Mouse (Mus musculus) kidney, adult 2 months (tissue): ENCODE measurements around the gene Msmo1. TPM values are rescaled to one million over a fixed set of nuclear protein-coding genes. Genes with fewer than 3 reads are reported as not detected.

Experiments
- DNase-seq: peaks from one replicate; pipeline ENCODE4 v3.0.0; 2021
- H3K27ac ChIP-seq: fragments of 200-500 bp; 2 replicates; pipeline ENCODE4 v1.5.1; 2012; ENCODE audit warnings: low read depth, low read length, control low read depth, inconsistent platforms; ENCODE audit not compliant: insufficient read depth
- H3K27me3 ChIP-seq: fragments of 200-500 bp; replicated peaks from 2 replicates; pipeline ENCODE4 v1.6.1; 2012; ENCODE audit warnings: mild to moderate bottlenecking, moderate library complexity, low read length, inconsistent platforms; ENCODE audit not compliant: control insufficient read depth, insufficient read depth
- H3K36me3 ChIP-seq: fragments of 200-500 bp; 2 replicates; pipeline ENCODE4 v1.6.1; 2012; ENCODE audit warnings: mild to moderate bottlenecking, moderate library complexity, low read length, inconsistent platforms; ENCODE audit not compliant: control insufficient read depth, insufficient read depth
- H3K4me1 ChIP-seq: fragments of 200-500 bp; 2 replicates; pipeline ENCODE4 v1.6.1; 2011; ENCODE audit warnings: low read length; ENCODE audit not compliant: control insufficient read depth, insufficient read depth
- H3K4me3 ChIP-seq: fragments of 200-500 bp; 2 replicates; pipeline ENCODE4 v1.5.1; 2011; ENCODE audit warnings: mild to moderate bottlenecking, low read depth, low read length, control low read depth; ENCODE audit not compliant: insufficient read depth
- CTCF ChIP-seq: fragments of 200-500 bp; conservative IDR thresholded peaks from 2 replicates; pipeline ENCODE4 v1.5.1; 2011; ENCODE audit warnings: low read depth, mild to moderate bottlenecking, control low read depth, low read length, moderate library complexity, mixed read lengths; ENCODE audit not compliant: insufficient read depth, insufficient read length
- POLR2A ChIP-seq: fragments of 200-500 bp; IDR thresholded peaks from one replicate; pipeline ENCODE4 v1.6.1; 2011; ENCODE audit warnings: low read depth, low read length, control low read depth
- WGBS: fragments of 180-500 bp; shearing (Covaris S2); methylation state at CpG from one replicate; pipeline ENCODE4 v1.1.7; 2018; 5-methylcytosine and 5-hydroxymethylcytosine counted together
- polyA plus RNA-seq: library from polyadenylated mRNA; depleted of rRNA; stranded (reverse); fragments of >200 nt; gene quantifications from 2 replicates; pipeline ENCODE4 v1.2.3, GENCODE M21; 2012

The Msmo1 gene
- polyA plus RNA-seq, 1 experiment, result 15.9 TPM

- Histone ChIP-seq H3K27ac (no peak overlapping the region), H3K4me3 (no peak overlapping the region), H3K27me3 (no peaks in the 10 kb centered on the region), H3K36me3 (no peaks in the 10 kb centered on the region), H3K4me1 (peaks cover 3% of the 10 kb centered on the region; the same call in 1 of the 2 replicates)
- TF ChIP-seq POLR2A (no peak), CTCF (no peak)
- 87% methylated on average over 6 of the region's 6 CpGs for whole genome bisulfite sequencing
- no peak for DNase-seq
Observed at GRCm38 (mm10) chr8:64690845-64691244, 42.7 kb downstream of the Msmo1 start.

- Histone ChIP-seq H3K4me3 (no peak overlapping the region), H3K4me1 (peaks cover 3% of the 10 kb centered on the region; the same call in 1 of the 2 replicates), H3K36me3 (no peaks in the 10 kb centered on the region), H3K27ac (no peak overlapping the region), H3K27me3 (no peaks in the 10 kb centered on the region)
- DNase-seq, result no peak
- WGBS, result 78% methylated on average over 6 of the region's 6 CpGs
- no peak for TF ChIP-seq POLR2A
- TF ChIP-seq CTCF, result no peak
Observed at GRCm38 (mm10) chr8:64690306-64690705, 43.3 kb downstream of the Msmo1 start.

- peaks cover 3% of the 10 kb centered on the region; the same call in 1 of the 2 replicates for H3K4me1 ChIP-seq
- H3K4me3 ChIP-seq, result no peak overlapping the region
- H3K36me3 ChIP-seq, result no peaks in the 10 kb centered on the region
- H3K27me3 ChIP-seq, result no peaks in the 10 kb centered on the region
- no peak for DNase-seq
- TF ChIP-seq POLR2A (no peak), CTCF (no peak)
- WGBS, result 66% methylated on average over 4 of the region's 4 CpGs
- no peak overlapping the region for H3K27ac ChIP-seq
Observed at GRCm38 (mm10) chr8:64688741-64689140, 44.9 kb downstream of the Msmo1 start.

- no peaks in the 10 kb centered on the region for H3K36me3 ChIP-seq
- H3K27ac ChIP-seq, result no peak overlapping the region
- DNase-seq, result peak; percentile 10
- H3K27me3 ChIP-seq, result no peaks in the 10 kb centered on the region
- no peak overlapping the region for H3K4me3 ChIP-seq
- WGBS, result 62% methylated on average over 3 of the region's 3 CpGs
- peaks cover 2% of the 10 kb centered on the region; the same call in 1 of the 2 replicates for H3K4me1 ChIP-seq
- no peak for TF ChIP-seq POLR2A
- no peak for TF ChIP-seq CTCF
Observed at GRCm38 (mm10) chr8:64688161-64688560, 45.4 kb downstream of the Msmo1 start.

GRCm38 (mm10) chr8:64682501-64682900 is 51.1 kb downstream of the Msmo1 start:
- WGBS, result 68% methylated on average over 3 of the region's 3 CpGs
- TF ChIP-seq CTCF (no peak), POLR2A (no peak)
- Histone ChIP-seq H3K27me3 (no peaks in the 10 kb centered on the region), H3K27ac (no peak overlapping the region), H3K4me3 (no peak overlapping the region), H3K4me1 (no peaks in the 10 kb centered on the region), H3K36me3 (no peaks in the 10 kb centered on the region)
- DNase-seq, result peak; percentile 8

- TF ChIP-seq POLR2A (no peak), CTCF (no peak)
- H3K4me3 ChIP-seq, result no peak overlapping the region
- no peaks in the 10 kb centered on the region for H3K36me3 ChIP-seq
- no peaks in the 10 kb centered on the region for H3K27me3 ChIP-seq
- no peak for DNase-seq
- no peaks in the 10 kb centered on the region for H3K4me1 ChIP-seq
- no peak overlapping the region for H3K27ac ChIP-seq
- WGBS, result 79% methylated on average over 2 of the region's 2 CpGs
Observed at GRCm38 (mm10) chr8:64676381-64676780, 57.2 kb downstream of the Msmo1 start.

GRCm38 (mm10) chr8:64674951-64675585 is 58.5 kb downstream of the Msmo1 start:
- Histone ChIP-seq H3K4me3 (no peak overlapping the region), H3K27me3 (no peaks in the 10 kb centered on the region), H3K27ac (no peak overlapping the region), H3K36me3 (no peaks in the 10 kb centered on the region), H3K4me1 (no peaks in the 10 kb centered on the region)
- WGBS, result 64% methylated on average over 8 of the region's 8 CpGs
- TF ChIP-seq CTCF (no peak), POLR2A (no peak)
- DNase-seq, result peak; percentile 17
